Mouse (Mus musculus): ENCODE measurements around the gene Prkca.
A peak's percentile ranks its signal among the peaks of the same experiment; 100 is the strongest.

Prkca gene

DNA sequence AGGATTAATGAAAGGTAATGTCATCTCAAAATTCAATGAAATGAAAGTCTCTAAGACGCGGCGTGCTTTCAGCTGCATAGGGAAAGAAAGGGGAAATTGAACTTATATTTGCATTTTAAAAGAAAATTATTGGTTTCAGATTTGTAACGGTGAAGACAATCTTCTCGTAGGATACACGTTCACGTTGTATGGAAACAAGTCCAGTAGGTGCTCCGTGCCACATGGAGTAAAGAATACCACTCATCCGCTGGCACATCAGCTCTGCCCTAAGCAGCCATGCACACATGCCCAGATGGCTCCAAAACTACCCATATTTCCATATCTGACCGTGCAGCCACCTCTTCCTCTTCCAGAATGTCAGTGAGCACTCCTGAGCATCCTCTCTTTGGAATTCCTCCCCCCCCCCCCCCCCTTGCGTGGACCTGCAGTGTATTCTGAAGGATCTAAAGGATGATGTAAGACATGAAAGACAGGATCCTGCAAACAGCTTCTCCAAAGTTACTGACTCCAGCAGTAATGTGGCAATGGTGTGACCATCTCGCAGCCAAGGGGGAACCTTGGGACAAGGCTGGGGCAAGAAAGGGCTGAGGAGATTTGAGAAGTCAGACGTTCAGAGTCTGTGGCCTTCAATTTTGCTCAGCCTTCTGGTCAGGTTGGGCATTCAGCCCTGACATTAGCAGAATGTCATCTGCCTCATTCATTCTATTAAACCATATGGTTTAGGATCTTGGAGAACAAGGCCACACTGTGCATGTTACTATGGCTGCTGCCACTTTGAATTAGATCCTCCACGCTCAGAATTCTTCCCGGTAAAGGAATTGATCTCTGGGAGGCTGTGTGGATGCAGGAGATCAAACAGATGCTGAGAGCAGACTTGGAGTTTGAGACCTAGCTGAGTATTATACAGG lies 142.8 kb downstream of the Prkca start:
- no peak for DNase-seq

DNA sequence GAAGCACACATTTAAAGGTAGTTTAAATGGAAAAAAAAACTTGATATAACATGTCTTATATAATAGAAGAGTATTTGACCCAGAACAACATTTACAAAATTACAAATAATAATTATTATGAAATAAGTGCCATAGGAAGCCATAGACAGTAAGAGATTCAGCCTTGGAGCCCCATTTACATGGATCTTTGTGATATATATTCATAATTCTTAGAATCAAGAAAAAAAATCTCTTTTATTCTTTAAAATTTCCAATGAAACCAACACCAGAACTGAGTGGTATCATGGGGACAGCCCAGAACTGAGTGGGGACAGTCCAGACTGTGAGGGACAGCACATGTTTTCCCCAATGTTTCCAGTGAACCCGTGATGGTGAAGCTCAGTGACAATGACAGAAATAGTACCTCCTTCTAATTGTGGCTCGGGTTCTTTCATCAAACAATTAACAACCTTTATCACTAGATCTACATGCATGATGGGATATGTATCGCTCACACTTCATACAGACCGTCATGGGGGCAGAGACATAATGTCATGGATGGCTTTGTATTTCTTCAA lies 144.2 kb downstream of the Prkca start:
- DNase-seq, result no peak

DNA sequence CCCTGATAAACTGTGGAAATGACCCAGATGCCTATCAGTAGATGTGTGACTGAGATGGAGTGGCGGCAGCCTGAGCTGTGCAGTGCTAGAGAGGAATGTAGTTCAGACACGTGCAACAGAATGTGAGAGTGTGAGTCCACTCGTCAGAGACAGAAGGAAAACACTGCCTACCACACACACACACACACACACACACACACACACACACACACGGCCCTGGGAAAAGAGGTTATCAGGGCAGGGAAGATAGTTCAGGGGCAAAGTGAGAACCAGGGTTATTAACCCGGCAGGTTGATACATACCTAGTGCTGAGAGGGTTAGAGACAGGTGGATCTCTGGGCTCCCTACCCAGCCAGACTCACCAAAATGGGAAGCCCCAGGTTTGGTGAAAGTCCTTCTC lies 145.1 kb downstream of the Prkca start:
- DNase-seq, result peak; percentile 29

GRCm38 (mm10) chr11:108197427-108198218 lies 146.1 kb downstream of the Prkca start:
- DNase-seq, result no peak

DNA sequence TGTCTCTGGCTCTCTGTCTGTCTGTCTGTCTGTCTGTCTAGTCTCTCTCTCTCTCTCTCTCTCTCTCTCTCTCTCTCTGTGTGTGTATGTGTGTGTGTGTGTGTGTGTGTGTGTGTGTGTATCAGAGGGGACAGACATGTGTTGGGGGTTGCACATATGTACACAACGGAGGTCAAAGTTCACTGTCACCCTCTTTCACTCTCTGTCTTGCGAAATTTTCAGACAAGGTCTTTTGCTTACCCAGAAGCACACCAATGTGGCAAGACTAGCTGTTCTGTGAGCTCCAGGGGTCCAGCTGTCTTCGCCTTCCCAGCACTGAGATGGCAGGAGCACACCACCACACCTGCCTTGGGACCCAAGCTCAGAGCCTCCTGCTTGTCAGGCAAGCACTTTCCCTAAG lies 146.9 kb downstream of the Prkca start:
- DNase-seq, result no peak

GRCm38 (mm10) chr11:108190298-108190697 lies 153.4 kb downstream of the Prkca start:
- no peak for DNase-seq

- DNase-seq, result no peak
These were observed 154.4 kb downstream of the Prkca start for GRCm38 (mm10) chr11:108189362-108189761.

- DNase-seq, result no peak
These were observed 161.3 kb downstream of the Prkca start for GRCm38 (mm10) chr11:108182421-108182820.

DNA sequence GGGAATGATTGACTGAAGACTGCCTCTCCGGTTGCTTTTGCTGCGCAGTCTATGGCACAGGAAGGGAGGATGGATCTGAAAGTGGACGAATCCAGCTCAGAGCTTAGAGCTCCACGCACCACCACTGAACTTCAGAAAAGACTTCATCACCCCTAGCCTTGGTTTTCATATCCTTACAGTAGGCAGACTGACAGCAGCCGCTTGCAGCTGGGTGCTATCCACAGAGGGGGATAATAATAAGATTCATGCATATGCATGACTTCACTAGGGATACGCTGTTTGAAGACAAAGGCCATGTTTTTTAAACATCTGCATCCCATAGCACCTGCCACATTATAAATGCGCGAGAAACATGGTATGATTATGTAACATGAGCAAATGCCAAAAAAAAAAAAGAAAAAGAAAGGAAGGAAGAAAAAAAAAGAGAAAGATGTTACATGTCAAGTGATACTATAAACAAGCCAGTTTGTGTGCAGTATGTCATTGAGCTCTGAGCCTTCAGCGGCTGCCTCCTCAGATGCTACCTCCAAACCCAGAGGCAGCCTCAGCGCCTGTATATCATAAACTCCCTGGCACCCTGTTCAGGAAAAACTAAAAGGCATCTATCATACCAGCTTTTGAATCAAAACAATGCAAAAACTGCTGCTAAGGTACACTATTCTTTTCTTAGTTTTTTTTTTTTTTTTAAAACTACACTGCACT lies 162.6 kb downstream of the Prkca start:
- DNase-seq, result no peak

GRCm38 (mm10) chr11:108178802-108179201 lies 164.9 kb downstream of the Prkca start:
- no peak for DNase-seq

DNA sequence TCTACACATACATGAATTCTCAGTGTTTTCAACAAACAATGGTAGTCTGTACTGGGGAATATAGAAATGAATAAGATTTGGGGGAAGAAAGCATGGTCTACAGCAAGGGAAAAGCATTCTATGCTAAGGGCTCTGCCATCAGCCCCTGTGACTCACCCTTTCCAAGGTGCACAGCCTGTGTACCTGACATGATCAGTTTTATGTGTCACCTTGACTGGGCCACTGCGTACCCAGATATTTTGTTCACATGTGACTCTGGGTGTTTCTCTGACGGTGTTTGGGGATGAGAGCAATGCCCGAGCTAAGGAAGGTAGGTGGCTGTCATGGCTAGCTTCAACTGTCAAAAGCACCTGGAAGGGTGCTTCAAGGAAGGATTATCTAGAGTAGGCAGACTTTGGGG lies 165.5 kb downstream of the Prkca start:
- DNase-seq, result no peak

DNA sequence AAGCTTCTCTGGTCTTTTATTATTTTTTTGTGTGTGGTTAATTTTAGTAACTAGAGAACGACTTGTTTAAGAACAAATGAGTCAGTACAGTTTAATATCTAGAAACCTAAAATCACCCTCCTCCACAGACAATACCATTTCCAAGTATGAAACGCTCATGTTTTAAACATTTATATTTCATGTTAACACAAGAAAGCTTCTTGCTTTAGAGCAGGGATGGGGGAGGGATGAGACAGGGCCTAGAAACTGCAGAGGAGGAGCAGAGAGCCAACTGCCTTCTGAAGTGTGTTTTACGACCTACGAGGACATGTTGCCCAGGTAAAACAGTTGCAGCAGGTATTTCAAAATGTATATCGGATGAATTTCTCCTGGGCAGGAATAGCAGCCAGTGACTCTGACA lies 167.0 kb downstream of the Prkca start:
- no peak for DNase-seq

GRCm38 (mm10) chr11:108171917-108172316 lies 171.8 kb downstream of the Prkca start:
- DNase-seq, result no peak

DNA sequence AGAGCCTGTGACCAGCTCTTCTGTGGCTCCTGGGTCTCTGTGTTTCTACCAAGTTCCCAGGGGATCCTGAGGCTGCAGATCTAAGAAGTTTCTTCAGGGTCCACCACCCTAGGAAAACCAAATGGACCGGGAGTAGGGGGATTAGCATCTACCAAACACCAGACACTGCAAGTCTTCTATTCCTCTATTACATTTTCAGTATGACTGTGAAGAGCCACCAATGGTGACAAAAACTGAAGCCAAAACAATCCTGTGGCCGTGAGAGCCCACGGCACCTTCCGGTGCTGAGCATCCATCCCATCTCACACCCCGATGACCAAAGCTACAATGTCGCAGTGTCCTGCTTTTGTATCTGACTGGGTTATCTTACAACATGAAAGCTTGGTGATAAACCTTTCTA lies 172.5 kb downstream of the Prkca start:
- DNase-seq, result no peak

GRCm38 (mm10) chr11:108170107-108170506 lies 173.6 kb downstream of the Prkca start:
- DNase-seq, result no peak

DNA sequence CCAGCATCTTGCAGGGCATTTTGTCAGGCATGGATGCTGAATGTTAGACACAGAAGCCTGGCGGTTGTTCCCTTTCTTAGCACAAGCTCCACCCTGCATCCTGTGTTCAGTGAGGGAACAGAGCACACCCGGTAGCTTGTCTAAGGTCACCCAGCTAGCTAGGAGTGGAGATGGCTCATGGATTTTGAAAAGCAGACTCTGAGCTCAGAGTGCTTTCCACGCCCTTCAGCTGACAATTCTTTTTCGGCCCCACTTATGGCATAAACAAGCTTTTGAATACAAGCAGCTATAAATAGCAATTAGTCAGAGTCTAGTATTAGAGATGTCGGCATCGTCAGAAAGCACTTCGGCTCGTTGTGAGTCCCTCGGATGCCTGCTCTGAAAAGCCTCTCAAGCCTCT lies 178.0 kb downstream of the Prkca start:
- peak; percentile 21 for DNase-seq

DNA sequence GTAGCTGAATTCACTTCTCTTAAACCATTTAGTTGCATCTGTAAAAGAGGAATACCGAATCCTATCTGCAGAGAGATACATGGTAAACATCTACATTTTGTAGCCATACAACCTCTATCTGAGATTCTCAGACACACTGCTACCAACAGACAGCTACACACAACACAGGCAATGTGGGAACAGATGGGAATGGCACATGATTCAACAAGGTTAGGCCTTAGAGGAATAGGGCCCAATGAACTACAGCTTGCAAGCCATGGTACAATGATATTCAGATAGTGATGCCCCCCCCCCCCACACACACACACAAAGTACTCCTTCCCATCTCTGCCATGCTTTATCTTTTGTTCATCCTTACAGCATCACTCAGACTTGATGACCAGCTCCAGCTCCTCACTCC lies 181.1 kb downstream of the Prkca start:
- no peak for DNase-seq

GRCm38 (mm10) chr11:108162110-108162509 lies 181.6 kb downstream of the Prkca start:
- DNase-seq, result no peak

DNA sequence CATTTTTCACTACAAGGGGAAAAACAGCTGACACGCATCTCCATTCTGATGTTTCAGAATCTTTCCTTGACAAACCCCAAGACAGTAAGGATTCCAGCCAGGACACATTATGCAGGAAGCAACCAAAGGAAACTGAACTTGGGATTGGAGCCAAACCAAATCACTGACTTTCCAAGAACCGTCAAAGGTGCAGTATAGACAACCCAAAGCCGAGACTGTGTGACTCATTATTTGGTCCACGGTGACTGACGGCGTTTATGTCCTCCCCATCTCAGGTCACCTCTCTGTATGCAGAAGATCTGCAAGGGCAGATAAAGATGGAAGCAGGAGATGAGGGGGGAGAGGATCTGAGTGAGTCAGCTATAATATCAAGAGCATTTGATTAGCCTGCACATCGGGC lies 183.7 kb downstream of the Prkca start:
- no peak for DNase-seq

DNA sequence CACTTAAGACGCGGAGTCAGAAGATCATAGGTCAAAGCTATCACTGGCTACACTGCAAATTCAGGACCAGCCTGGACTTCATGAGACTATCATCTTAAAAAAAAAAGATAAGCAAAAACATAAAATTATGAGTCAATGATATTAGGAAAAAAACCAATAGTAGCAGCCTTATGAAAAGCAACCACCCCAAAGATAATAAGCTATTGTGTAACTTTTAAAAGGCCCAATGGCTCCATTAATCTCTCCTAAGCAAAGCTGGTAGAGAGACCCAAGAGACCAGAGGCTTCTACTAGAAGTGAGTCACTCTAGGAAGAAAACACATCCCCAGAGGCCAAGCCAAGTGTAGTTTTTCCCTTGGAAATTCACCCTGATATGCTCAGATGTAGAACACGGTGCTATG lies 185.7 kb downstream of the Prkca start:
- no peak for DNase-seq

DNA sequence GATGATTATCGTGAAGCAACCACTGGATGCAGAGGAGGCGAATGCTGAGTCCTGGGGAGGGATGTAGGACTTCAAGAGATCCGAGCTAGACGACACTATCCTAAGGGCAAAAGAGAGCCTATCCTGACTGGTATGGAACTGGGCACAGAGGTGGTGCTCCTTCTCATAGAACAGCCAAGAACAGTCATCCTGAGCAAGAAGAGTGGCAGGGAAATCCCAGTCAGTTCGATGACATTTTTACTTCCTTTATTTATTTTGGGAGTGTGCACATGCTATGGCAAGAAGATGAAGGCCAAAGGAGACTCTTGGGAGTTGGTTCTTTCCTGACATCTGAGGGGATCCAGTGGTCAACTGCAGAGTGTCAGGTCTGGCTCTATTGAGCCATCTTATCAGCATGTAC lies 186.7 kb downstream of the Prkca start:
- DNase-seq, result no peak

DNA sequence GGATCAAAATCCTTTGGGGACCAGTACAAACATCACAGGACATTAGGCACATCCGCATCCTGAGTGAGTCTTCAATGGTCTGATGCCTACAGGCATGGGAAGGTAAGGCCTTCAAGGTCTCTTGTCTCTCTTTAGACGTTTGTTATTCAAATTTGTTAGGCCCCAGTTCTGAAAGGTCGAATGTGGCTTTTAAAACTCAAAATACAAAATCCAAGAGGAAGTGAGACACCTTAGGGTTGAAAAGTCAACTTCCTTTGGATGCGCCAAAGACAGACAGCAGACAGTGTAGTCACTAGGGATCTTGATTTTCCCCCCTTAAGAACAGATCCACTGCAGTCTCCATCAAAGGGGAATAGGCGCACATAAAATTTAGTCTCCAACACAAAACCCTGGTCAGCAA lies 187.6 kb downstream of the Prkca start:
- DNase-seq, result no peak

DNA sequence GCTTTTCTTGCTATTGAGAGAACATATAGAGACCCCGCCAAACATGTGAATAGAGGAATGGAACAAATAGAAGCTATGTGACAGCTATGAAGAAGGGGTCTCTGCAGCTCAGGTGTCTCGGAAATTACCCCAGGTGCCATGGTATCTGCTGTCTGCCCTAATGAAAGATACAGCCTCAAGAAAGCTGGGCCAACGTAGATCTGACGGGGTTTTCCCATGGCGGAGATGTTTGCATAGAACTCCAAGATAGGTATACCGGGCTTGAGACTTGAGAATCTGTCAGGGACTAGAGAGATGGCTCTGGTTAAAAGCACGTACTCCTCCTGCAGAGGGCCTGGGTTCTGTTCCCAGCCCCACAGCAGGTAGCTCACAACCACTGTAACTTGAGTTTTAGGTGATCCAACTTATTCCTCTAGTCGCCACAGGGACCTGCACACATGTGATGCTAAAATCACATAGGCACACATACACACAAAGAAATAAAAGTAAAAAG lies 188.6 kb downstream of the Prkca start:
- no peak for DNase-seq

All from lung, postnatal 36 days (tissue).